In the genomic region with DNA sequence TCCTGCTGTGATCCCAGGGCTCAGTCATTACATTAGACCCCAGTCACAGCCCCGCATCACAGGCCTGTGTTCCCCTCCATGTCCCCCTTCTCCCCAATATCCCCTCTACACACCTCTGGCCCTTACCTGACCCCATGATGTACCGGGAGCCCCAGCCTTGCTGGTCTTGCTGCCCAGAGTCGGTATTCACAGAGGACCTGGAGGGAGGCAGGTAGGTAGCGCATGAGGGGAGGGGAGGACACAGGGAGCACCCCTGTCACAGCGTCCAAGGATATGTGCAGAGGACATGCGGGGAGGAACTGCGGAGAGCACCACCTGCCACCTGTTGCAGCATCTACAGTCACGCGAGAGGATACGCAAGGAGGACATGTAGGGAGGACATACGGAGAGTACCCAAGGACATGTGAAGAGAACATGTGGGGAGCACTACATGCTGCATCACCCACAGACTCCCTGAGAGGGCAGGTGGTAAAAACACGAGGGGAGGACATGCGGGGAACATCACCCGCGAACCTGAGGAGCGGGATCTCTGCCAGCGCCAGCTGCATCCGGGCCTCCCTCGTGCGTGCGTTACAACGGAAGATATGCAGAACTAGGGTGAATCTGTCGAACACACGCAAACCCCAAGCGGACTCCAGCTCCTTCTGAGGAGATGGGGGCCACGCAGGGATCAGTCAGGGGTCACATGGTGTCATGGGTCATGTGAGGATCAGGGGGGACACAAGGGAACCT, we compare ENCODE assay signal across 8 mouse cellular contexts. TPM values are rescaled to one million over a fixed set of nuclear protein-coding genes. Genes with fewer than 3 reads are reported as not detected.
DNase-seq lines count a peak whose midpoint lies in the region; ATAC-seq and TF ChIP-seq lines count a peak whose summit lies in the region.

No protein-coding gene starts in this region.

- H3K4me3 ChIP-seq in heart, embryonic 14.5 days (ENCODE audit: control insufficient read depth in 1 of 2, insufficient read depth in 1 of 2, low read depth in 1 of 2, low read length in 2 of 2), result peak overlapping the region; percentile 66
- peak overlapping the region; percentile 87 for H3K4me3 ChIP-seq in G1E (ENCODE audit: low read depth, low read length)
- H3K4me3 ChIP-seq in embryonic facial prominence, embryonic 14.5 days (ENCODE audit: low read depth, low read length), result peak overlapping the region; percentile 76

- WGBS in heart, embryonic 14.5 days, result 95% methylated on average over 26 of the region's 26 CpGs
- 95% methylated on average over 26 of the region's 26 CpGs for WGBS in embryonic facial prominence, embryonic 14.5 days

- no peak overlapping the region for H3K27ac ChIP-seq in heart, embryonic 14.5 days (replicated peaks in 1 of 2; ENCODE audit: control insufficient read depth in 1 of 2, insufficient read depth in 1 of 2, low read depth in 2 of 2, low read length in 2 of 2)
- no peak overlapping the region for H3K27ac ChIP-seq in embryonic facial prominence, embryonic 14.5 days (replicated peaks; ENCODE audit: low read depth, low read length)

- no peaks in the 10 kb centered on the region for H3K9me3 ChIP-seq in heart, embryonic 14.5 days (ENCODE audit: control insufficient read depth, low read length)
- H3K9me3 ChIP-seq in G1E (replicated peaks), result peaks cover 51% of the 10 kb centered on the region
- no peaks in the 10 kb centered on the region for H3K9me3 ChIP-seq in embryonic facial prominence, embryonic 14.5 days (ENCODE audit: control insufficient read depth, low read length)

- H3K27me3 ChIP-seq in heart, embryonic 14.5 days (ENCODE audit: control insufficient read depth, insufficient read depth, low read length), result no peaks in the 10 kb centered on the region
- no peaks in the 10 kb centered on the region for H3K27me3 ChIP-seq in G1E (ENCODE audit: insufficient read depth, low read length)
- H3K27me3 ChIP-seq in embryonic facial prominence, embryonic 14.5 days (replicated peaks; ENCODE audit: control insufficient read depth, insufficient read depth, low read length), result no peaks in the 10 kb centered on the region

- H3K4me2 ChIP-seq in heart, embryonic 14.5 days (ENCODE audit: low read length), result peak overlapping the region; percentile 88
- H3K4me2 ChIP-seq in embryonic facial prominence, embryonic 14.5 days (ENCODE audit: low read depth, low read length), result peak overlapping the region; percentile 80

- peaks cover 40% of the 10 kb centered on the region for H3K36me3 ChIP-seq in heart, embryonic 14.5 days (ENCODE audit: control insufficient read depth, insufficient read depth, low read length)
- peaks cover 56% of the 10 kb centered on the region for H3K36me3 ChIP-seq in G1E (replicated peaks)
- H3K36me3 ChIP-seq in embryonic facial prominence, embryonic 14.5 days (ENCODE audit: control insufficient read depth, insufficient read depth, low read length), result peaks cover 40% of the 10 kb centered on the region

- ATAC-seq in heart, embryonic 14.5 days (ENCODE audit: insufficient number of reproducible peaks, insufficient read depth, low FRiP score, low read depth), result no peak
- ATAC-seq in G1E (ENCODE audit: extremely low read depth, insufficient number of reproducible peaks, low FRiP score, poor library complexity, severe bottlenecking), result no peak
- ATAC-seq in embryonic facial prominence, embryonic 14.5 days (ENCODE audit: low read depth), result no peak

- TF ChIP-seq CTCF in G1E (IDR thresholded peaks at IDR 0.05; ENCODE audit: low read depth, low read length), result no peak

- H3K4me1 ChIP-seq in heart, embryonic 14.5 days (ENCODE audit: control insufficient read depth in 2 of 2, insufficient read depth in 2 of 2, low read length in 2 of 2), result peaks cover 9 to 25% of the 10 kb centered on the region in 2 experiments
- H3K4me1 ChIP-seq in G1E (ENCODE audit: insufficient read depth, low read depth, low read length), result peaks cover 50% of the 10 kb centered on the region
- H3K4me1 ChIP-seq in embryonic facial prominence, embryonic 14.5 days (ENCODE audit: control insufficient read depth, insufficient read depth, low read length), result peaks cover 21% of the 10 kb centered on the region

- no peak for DNase-seq in heart, postnatal 25 days (ENCODE audit: low spot score)
- DNase-seq in G1E (ENCODE audit: low spot score), result no peak
- DNase-seq in embryonic facial prominence, embryonic 14.5 days (ENCODE audit: low spot score), result no peak
- DNase-seq in layer of hippocampus, postnatal 10 days (ENCODE audit: low spot score in 2 of 2), result peak; percentile 21 to 47
- DNase-seq in naive thymus-derived CD4-positive, alpha-beta T cell, adult 2 months (ENCODE audit: low read depth), result peak; percentile 28
- no peak for DNase-seq in retina, postnatal 1 day
- DNase-seq in yolk sac, embryonic 10.5 days (ENCODE audit: low spot score), result no peak

- no peak overlapping the region; the same call in 1 of the 2 replicates for H3K9ac ChIP-seq in heart, embryonic 14.5 days (ENCODE audit: low read length)
- peak overlapping the region; percentile 91; the same call in 1 of the 2 replicates for H3K9ac ChIP-seq in embryonic facial prominence, embryonic 14.5 days (ENCODE audit: low read depth, low read length)

- intact Hi-C loops in heart, postnatal 25 days (cut with DNase I), result no loop called here

RNA-seq across cellular contexts. Expression of a gene that starts 1.7 kb away (rescaled TPM):
- 15.9 and 22.0 TPM in 2 replicates for polyA plus RNA-seq in heart, embryonic 14.5 days (2014; fragmentation: Nextera tagmentation; extraction: Ambion mirVana)
- total RNA-seq in heart, postnatal 25 days (2021), result 10 to 100 TPM; 27.6 to 31.0 TPM
- total RNA-seq in G1E (2014; fragmentation: Nextera tagmentation) (16.6 and 17.0 TPM in 2 replicates), G1E (2017) (17.5 and 17.8 TPM in 2 replicates)
- 35.6 and 40.9 TPM in 2 replicates for polyA plus RNA-seq in G1E (2012)
- polyA plus RNA-seq in embryonic facial prominence, embryonic 14.5 days (2014; fragmentation: Nextera tagmentation; extraction: Ambion mirVana), result 25.8 and 28.2 TPM in 2 replicates
- total RNA-seq in layer of hippocampus, postnatal 10 days (2021), result 10 to 100 TPM; 83.7 to 98.9 TPM

RNA-seq across cellular contexts. Expression of a gene that starts 3.6 kb away (rescaled TPM):
- polyA plus RNA-seq in heart, embryonic 14.5 days (2014; fragmentation: Nextera tagmentation; extraction: Ambion mirVana), result 2.4 and 2.7 TPM in 2 replicates
- total RNA-seq in heart, postnatal 25 days (2021), result 1 to 10 TPM; 2.7 to 3.1 TPM
- total RNA-seq in G1E (2014; fragmentation: Nextera tagmentation) (10.4 and 12.1 TPM in 2 replicates), G1E (2017) (7.3 and 8.2 TPM in 2 replicates)
- polyA plus RNA-seq in G1E (2012), result 0.24 and 0.40 TPM in 2 replicates
- 4.0 and 4.8 TPM in 2 replicates for polyA plus RNA-seq in embryonic facial prominence, embryonic 14.5 days (2014; fragmentation: Nextera tagmentation; extraction: Ambion mirVana)
- 10 to 100 TPM; 16.1 to 16.8 TPM for total RNA-seq in layer of hippocampus, postnatal 10 days (2021)

RNA-seq across cellular contexts. Expression of a gene that starts 6.5 kb away (rescaled TPM):
- 0.23 and 0.30 TPM in 2 replicates for polyA plus RNA-seq in heart, embryonic 14.5 days (2014; fragmentation: Nextera tagmentation; extraction: Ambion mirVana)
- total RNA-seq in heart, postnatal 25 days (2021), result not detected
- total RNA-seq in G1E (2014; fragmentation: Nextera tagmentation) (not detected in 2 replicates), G1E (2017) (0.06 and 0.11 TPM in 2 replicates)
- not detected in 2 replicates for polyA plus RNA-seq in G1E (2012)
- polyA plus RNA-seq in embryonic facial prominence, embryonic 14.5 days (2014; fragmentation: Nextera tagmentation; extraction: Ambion mirVana), result 1.7 and 1.8 TPM in 2 replicates
- 1 to 10 TPM; 3.3 to 4.6 TPM for total RNA-seq in layer of hippocampus, postnatal 10 days (2021)

RNA-seq across cellular contexts. Expression of a gene that starts 12.1 kb away (rescaled TPM):
- polyA plus RNA-seq in heart, embryonic 14.5 days (2014; fragmentation: Nextera tagmentation; extraction: Ambion mirVana), result 0.11 and 0.16 TPM in 2 replicates
- total RNA-seq in heart, postnatal 25 days (2021), result not detected
- total RNA-seq in G1E (2014; fragmentation: Nextera tagmentation) (5.4 and 7.4 TPM in 2 replicates), G1E (2017) (3.8 TPM in 2 replicates)
- polyA plus RNA-seq in G1E (2012), result 0.09 and 0.10 TPM in 2 replicates
- 0.71 and 1.0 TPM in 2 replicates for polyA plus RNA-seq in embryonic facial prominence, embryonic 14.5 days (2014; fragmentation: Nextera tagmentation; extraction: Ambion mirVana)
- total RNA-seq in layer of hippocampus, postnatal 10 days (2021), result under 1 TPM; 0.73 to 0.89 TPM

RNA-seq across cellular contexts. Expression of a gene that starts 29.3 kb away (rescaled TPM):
- polyA plus RNA-seq in heart, embryonic 14.5 days (2014; fragmentation: Nextera tagmentation; extraction: Ambion mirVana), result 29.7 and 32.5 TPM in 2 replicates
- total RNA-seq in heart, postnatal 25 days (2021), result 10 to 100 TPM; 14.8 to 17.1 TPM
- total RNA-seq in G1E (2014; fragmentation: Nextera tagmentation) (82.8 and 93.5 TPM in 2 replicates), G1E (2017) (65.3 and 79.8 TPM in 2 replicates)
- 37.1 and 49.0 TPM in 2 replicates for polyA plus RNA-seq in G1E (2012)
- polyA plus RNA-seq in embryonic facial prominence, embryonic 14.5 days (2014; fragmentation: Nextera tagmentation; extraction: Ambion mirVana), result 35.6 and 38.7 TPM in 2 replicates
- total RNA-seq in layer of hippocampus, postnatal 10 days (2021), result 10 to 100 TPM; 74.0 to 76.0 TPM

Comparison
In these comparisons a context has a peak if more than half of its experiments do, and no peak if none do; other contexts are left out.
1. DNase-seq: peak in layer of hippocampus, postnatal 10 days (2 of 2) and naive thymus-derived CD4-positive, alpha-beta T cell, adult 2 months (single experiment); none in heart, postnatal 25 days (single experiment), G1E (single experiment), embryonic facial prominence, embryonic 14.5 days (single experiment), retina, postnatal 1 day (single experiment) and yolk sac, embryonic 10.5 days (single experiment).
2. Peak in every context shown above with its lines, with median percentiles within 50 percentile points of each other: H3K4me3 ChIP-seq.